Mouse (Mus musculus): ENCODE measurements around the gene Itgad. TPM values are rescaled to one million over a fixed set of nuclear protein-coding genes. Genes with fewer than 3 reads are reported as not detected.

Gene Itgad
- polyA plus RNA-seq, 1 experiment from 2014 or later = 0.63 TPM

- Histone ChIP-seq H3K9me3 (replicated peaks; ENCODE audit: control insufficient read depth, low read length) (no peaks in the 10 kb centered on the region), H3K27ac (ENCODE audit: low read length) (no peak overlapping the region), H3K4me3 (ENCODE audit: low read length) (no peak overlapping the region), H3K4me2 (ENCODE audit: low read depth, low read length) (no peak overlapping the region), H3K9ac (ENCODE audit: low read length) (no peak overlapping the region), H3K4me1 (ENCODE audit: control insufficient read depth, insufficient read depth, low read length) (no peaks in the 10 kb centered on the region), H3K36me3 (ENCODE audit: control insufficient read depth, insufficient read depth) (no peaks in the 10 kb centered on the region), H3K27me3 (ENCODE audit: control insufficient read depth, insufficient read depth, low read length) (no peaks in the 10 kb centered on the region)
- 78% methylated on average over 6 of the region's 6 CpGs for whole genome bisulfite sequencing
- no peak for ATAC-seq (replicated peaks; ENCODE audit: extremely low read depth, insufficient read depth, low FRiP score)
Observed at GRCm38 (mm10) chr7:128119726-128120490, 34.3 kb upstream of the Itgad start.

- H3K27ac ChIP-seq (ENCODE audit: low read length) = no peak within 1 kb of the TSS
- no peak within 1 kb of the TSS for H3K4me3 ChIP-seq (ENCODE audit: low read length)
- no peaks in the 10 kb centered on the region for H3K9me3 ChIP-seq (replicated peaks; ENCODE audit: control insufficient read depth, low read length)
- 57% methylated on average over 8 of the region's 8 CpGs for whole genome bisulfite sequencing
- no peak for ATAC-seq (replicated peaks; ENCODE audit: extremely low read depth, insufficient read depth, low FRiP score)
- H3K4me2 ChIP-seq (ENCODE audit: low read depth, low read length) = no peak within 1 kb of the TSS
- no peaks in the 10 kb centered on the region for H3K27me3 ChIP-seq (ENCODE audit: control insufficient read depth, insufficient read depth, low read length)
- no peak within 1 kb of the TSS for H3K9ac ChIP-seq (ENCODE audit: low read length)
- H3K4me1 ChIP-seq (ENCODE audit: control insufficient read depth, insufficient read depth, low read length) = peaks cover 9% of the 10 kb centered on the region
- no peaks in the 10 kb centered on the region for H3K36me3 ChIP-seq (ENCODE audit: control insufficient read depth, insufficient read depth)
Observed at GRCm38 (mm10) chr7:128128741-128129720, 25.1 kb upstream of the Itgad start, which contains the start of gene Itgax. Itgax (plus strand) TSS chr7:128129547.

GRCm38 (mm10) chr7:128132148-128132547 lies 22.0 kb upstream of the Itgad start:
- 40% methylated on average over 5 of the region's 5 CpGs for WGBS
- no peak overlapping the region for H3K4me2 ChIP-seq (ENCODE audit: low read depth, low read length)
- no peak overlapping the region for H3K9ac ChIP-seq (ENCODE audit: low read length)
- no peaks in the 10 kb centered on the region for H3K9me3 ChIP-seq (replicated peaks; ENCODE audit: control insufficient read depth, low read length)
- ATAC-seq (replicated peaks; ENCODE audit: extremely low read depth, insufficient read depth, low FRiP score) = no peak
- no peaks in the 10 kb centered on the region for H3K36me3 ChIP-seq (ENCODE audit: control insufficient read depth, insufficient read depth)
- H3K27me3 ChIP-seq (ENCODE audit: control insufficient read depth, insufficient read depth, low read length) = no peaks in the 10 kb centered on the region
- no peak overlapping the region for H3K4me3 ChIP-seq (ENCODE audit: low read length)
- H3K27ac ChIP-seq (ENCODE audit: low read length) = no peak overlapping the region
- peaks cover 9% of the 10 kb centered on the region for H3K4me1 ChIP-seq (ENCODE audit: control insufficient read depth, insufficient read depth, low read length)

GRCm38 (mm10) chr7:128133596-128133995 lies 20.6 kb upstream of the Itgad start:
- ATAC-seq (replicated peaks; ENCODE audit: extremely low read depth, insufficient read depth, low FRiP score) = no peak
- Histone ChIP-seq H3K9me3 (replicated peaks; ENCODE audit: control insufficient read depth, low read length) (no peaks in the 10 kb centered on the region), H3K9ac (ENCODE audit: low read length) (no peak overlapping the region), H3K27me3 (ENCODE audit: control insufficient read depth, insufficient read depth, low read length) (no peaks in the 10 kb centered on the region), H3K36me3 (ENCODE audit: control insufficient read depth, insufficient read depth) (no peaks in the 10 kb centered on the region), H3K4me2 (ENCODE audit: low read depth, low read length) (no peak overlapping the region), H3K27ac (ENCODE audit: low read length) (no peak overlapping the region), H3K4me1 (ENCODE audit: control insufficient read depth, insufficient read depth, low read length) (no peaks in the 10 kb centered on the region; the same call in 1 of the 2 replicates), H3K4me3 (ENCODE audit: low read length) (no peak overlapping the region)
- 71% methylated on average over 2 of the region's 2 CpGs for WGBS

- H3K4me3 ChIP-seq (ENCODE audit: low read length) = no peak overlapping the region
- WGBS = 39% methylated on average over 4 of the region's 4 CpGs
Observed at GRCm38 (mm10) chr7:128136927-128137326, 17.2 kb upstream of the Itgad start.

GRCm38 (mm10) chr7:128139611-128140010 lies 14.6 kb upstream of the Itgad start:
- WGBS = 86% methylated on average over 6 of the region's 6 CpGs
- Histone ChIP-seq H3K4me1 (ENCODE audit: control insufficient read depth, insufficient read depth, low read length) (no peaks in the 10 kb centered on the region), H3K36me3 (ENCODE audit: control insufficient read depth, insufficient read depth) (no peaks in the 10 kb centered on the region), H3K27ac (ENCODE audit: low read length) (no peak overlapping the region), H3K9ac (ENCODE audit: low read length) (no peak overlapping the region), H3K4me3 (ENCODE audit: low read length) (no peak overlapping the region), H3K4me2 (ENCODE audit: low read depth, low read length) (no peak overlapping the region), H3K9me3 (replicated peaks; ENCODE audit: control insufficient read depth, low read length) (no peaks in the 10 kb centered on the region), H3K27me3 (ENCODE audit: control insufficient read depth, insufficient read depth, low read length) (no peaks in the 10 kb centered on the region)
- no peak for ATAC-seq (replicated peaks; ENCODE audit: extremely low read depth, insufficient read depth, low FRiP score)

More at GRCm38 (mm10) chr7:128136927-128137326, 17.2 kb upstream of the Itgad start:
- Histone ChIP-seq H3K4me2 (ENCODE audit: low read depth, low read length) (no peak overlapping the region), H3K9ac (ENCODE audit: low read length) (no peak overlapping the region), H3K27ac (ENCODE audit: low read length) (no peak overlapping the region), H3K9me3 (replicated peaks; ENCODE audit: control insufficient read depth, low read length) (no peaks in the 10 kb centered on the region), H3K36me3 (ENCODE audit: control insufficient read depth, insufficient read depth) (no peaks in the 10 kb centered on the region), H3K27me3 (ENCODE audit: control insufficient read depth, insufficient read depth, low read length) (no peaks in the 10 kb centered on the region), H3K4me1 (ENCODE audit: control insufficient read depth, insufficient read depth, low read length) (no peaks in the 10 kb centered on the region)
- no peak for ATAC-seq (replicated peaks; ENCODE audit: extremely low read depth, insufficient read depth, low FRiP score)

GRCm38 (mm10) chr7:128150970-128151369 lies 3.2 kb upstream of the Itgad start:
- Histone ChIP-seq H3K36me3 (ENCODE audit: control insufficient read depth, insufficient read depth) (no peaks in the 10 kb centered on the region), H3K4me3 (ENCODE audit: low read length) (no peak overlapping the region), H3K9ac (ENCODE audit: low read length) (no peak overlapping the region), H3K4me2 (ENCODE audit: low read depth, low read length) (no peak overlapping the region), H3K27me3 (ENCODE audit: control insufficient read depth, insufficient read depth, low read length) (no peaks in the 10 kb centered on the region), H3K27ac (ENCODE audit: low read length) (no peak overlapping the region), H3K4me1 (ENCODE audit: control insufficient read depth, insufficient read depth, low read length) (peaks cover 2% of the 10 kb centered on the region; the same call in 1 of the 2 replicates), H3K9me3 (replicated peaks; ENCODE audit: control insufficient read depth, low read length) (no peaks in the 10 kb centered on the region)
- no peak for ATAC-seq (replicated peaks; ENCODE audit: extremely low read depth, insufficient read depth, low FRiP score)
- WGBS = 91% methylated on average over 8 of the region's 8 CpGs

- Histone ChIP-seq H3K4me1 (ENCODE audit: control insufficient read depth, insufficient read depth, low read length) (peaks cover 2% of the 10 kb centered on the region; the same call in 1 of the 2 replicates), H3K27ac (ENCODE audit: low read length) (no peak overlapping the region), H3K9me3 (replicated peaks; ENCODE audit: control insufficient read depth, low read length) (no peaks in the 10 kb centered on the region), H3K27me3 (ENCODE audit: control insufficient read depth, insufficient read depth, low read length) (no peaks in the 10 kb centered on the region), H3K36me3 (ENCODE audit: control insufficient read depth, insufficient read depth) (no peaks in the 10 kb centered on the region), H3K9ac (ENCODE audit: low read length) (no peak overlapping the region), H3K4me2 (ENCODE audit: low read depth, low read length) (peak overlapping the region; percentile 50), H3K4me3 (ENCODE audit: low read length) (peak overlapping the region; percentile 5)
- ATAC-seq (replicated peaks; ENCODE audit: extremely low read depth, insufficient read depth, low FRiP score) = no peak
- WGBS = 19% methylated on average over 10 of the region's 10 CpGs
Observed at GRCm38 (mm10) chr7:128154924-128155323, 748 bp downstream of the Itgad start.
